Mouse (Mus musculus): ENCODE results near the gene 1700028J19Rik. TPM values are rescaled to one million over a fixed set of nuclear protein-coding genes. Genes with fewer than 3 reads are reported as not detected.

1700028J19Rik gene
- 0.47 TPM for polyA plus RNA-seq (2014; fragmentation: Illumina TruSeq; extraction: RNeasy Lipid Tissue Mini Kit (QIAGEN cat#74804); ENCODE audit: low read depth, low replicate concordance)

GRCm38 (mm10) chr7:44246055-44246983, at the start of gene 1700028J19Rik, which contains the start of gene 2410002F23Rik:
1700028J19Rik (minus strand) TSS chr7:44246695.
2410002F23Rik (plus strand) TSS chr7:44246722.

DNA sequence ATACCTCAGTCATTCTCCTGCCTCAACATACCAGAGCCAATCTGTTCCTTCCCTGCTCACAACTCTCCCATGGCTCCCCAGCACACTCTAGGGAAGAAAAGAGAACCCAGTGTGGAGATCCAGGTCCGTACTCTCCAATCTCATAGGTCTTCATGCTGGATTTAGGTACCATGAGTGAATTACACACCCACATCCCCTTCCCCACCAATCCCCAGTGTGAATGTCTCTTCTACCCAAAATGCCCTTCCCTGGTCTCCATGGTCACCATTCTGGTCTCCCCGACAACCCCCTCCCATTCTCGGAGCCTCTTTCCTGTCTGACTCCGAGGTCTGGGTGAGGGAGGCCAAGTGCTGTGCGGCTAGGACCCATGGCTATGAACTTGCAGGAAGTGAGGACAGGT, 14.7 kb upstream of the 1700028J19Rik start, which contains the start of gene Gm15517:
Gene Gm15517 (plus strand): TSS at position 301 of the 400 bp plus-strand sequence.

DNA sequence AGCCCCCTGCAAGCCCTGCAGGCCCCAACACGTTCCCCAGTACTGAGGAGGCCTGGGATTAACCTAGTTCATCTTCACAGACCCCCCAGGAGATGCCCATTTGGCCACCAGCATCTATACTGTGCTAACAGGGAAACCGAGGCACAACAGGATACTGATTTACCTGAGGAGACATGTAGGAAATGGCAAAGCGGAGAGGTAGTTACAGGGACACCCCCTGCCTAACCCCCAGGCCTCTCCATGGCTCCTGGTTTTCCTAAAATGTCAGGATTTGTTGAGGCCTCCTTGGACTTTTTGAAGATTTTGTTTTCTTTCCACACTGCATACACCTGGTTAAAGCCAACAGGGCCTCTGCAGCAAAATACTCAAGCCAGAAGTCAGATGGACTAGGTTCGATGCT, 10.8 kb upstream of the 1700028J19Rik start, which contains the start of gene Acp4:
Gene Acp4 (minus strand): TSS at position 101 of the 400 bp plus-strand sequence.

DNA sequence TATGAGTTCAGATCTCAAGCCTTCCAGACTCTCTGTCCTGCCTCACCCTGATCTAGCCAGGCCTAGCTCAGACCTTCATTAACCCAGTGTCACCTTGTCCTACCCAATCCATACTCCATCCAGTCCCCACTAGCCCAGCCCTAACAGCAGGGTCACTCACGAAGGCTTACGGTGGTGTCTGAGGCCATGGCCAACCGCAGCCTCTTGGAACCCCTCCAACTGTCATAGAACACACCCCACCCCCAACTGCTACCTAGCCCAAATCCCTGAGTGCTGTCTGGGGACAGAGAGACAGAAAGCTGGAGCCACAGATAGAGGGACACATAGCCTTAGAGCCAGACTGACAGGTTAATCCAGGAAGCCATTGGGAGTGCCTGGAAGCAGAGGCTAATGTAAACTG, 10.6 kb downstream of the 1700028J19Rik start, which contains the start of gene Gm36864:
Gene Gm36864 (plus strand): TSS at position 269 of the 400 bp plus-strand sequence.

DNA sequence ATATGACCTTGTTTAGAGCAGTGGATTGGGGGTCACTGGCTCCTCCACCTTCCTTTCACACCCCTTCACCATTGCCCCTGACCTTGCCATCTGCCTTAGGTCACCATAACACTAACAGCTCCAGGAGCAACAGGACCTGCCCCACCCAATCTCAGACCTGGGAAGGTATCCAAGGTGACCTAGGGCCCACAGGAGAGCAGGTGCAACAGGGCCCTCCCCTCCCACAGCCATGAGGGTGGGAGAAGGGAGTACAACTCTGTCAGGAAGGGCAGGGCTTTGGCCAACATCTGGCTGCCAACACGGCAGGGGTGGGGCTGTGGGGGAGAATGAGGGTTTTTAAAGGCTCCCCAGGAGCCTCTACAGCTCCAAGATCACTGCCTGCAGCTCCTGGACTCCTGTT, 21.4 kb downstream of the 1700028J19Rik start, which contains the start of gene Klk1:
Gene Klk1 (plus strand): TSS at position 285 of the 400 bp plus-strand sequence.

GRCm38 (mm10) chr7:44215645-44216044, 30.9 kb downstream of the 1700028J19Rik start, which contains the start of gene Klk1b5:
Klk1b5 (plus strand) TSS chr7:44215945.

DNA sequence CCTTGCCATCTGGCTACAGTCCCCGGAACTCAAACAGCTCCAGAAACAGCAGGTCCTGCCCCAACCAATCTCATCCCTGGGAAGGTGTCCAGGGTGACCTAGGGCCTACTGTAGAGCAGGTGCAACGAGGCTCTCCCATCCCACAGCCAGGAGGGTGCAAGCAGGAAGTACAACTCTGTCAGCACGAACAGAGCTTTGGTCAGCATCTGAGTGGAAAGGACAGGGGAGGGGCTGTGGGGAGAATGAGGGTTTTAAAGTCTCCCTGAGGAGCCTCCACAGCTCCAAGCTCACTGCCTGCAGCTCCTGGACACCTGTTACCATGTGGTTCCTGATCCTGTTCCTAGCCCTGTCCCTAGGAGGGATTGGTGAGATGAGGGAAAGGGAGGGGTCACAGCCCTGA, 39.4 kb downstream of the 1700028J19Rik start, which contains the start of gene Klk1b4:
Gene Klk1b4 (plus strand): TSS at position 301 of the 400 bp plus-strand sequence.

DNA sequence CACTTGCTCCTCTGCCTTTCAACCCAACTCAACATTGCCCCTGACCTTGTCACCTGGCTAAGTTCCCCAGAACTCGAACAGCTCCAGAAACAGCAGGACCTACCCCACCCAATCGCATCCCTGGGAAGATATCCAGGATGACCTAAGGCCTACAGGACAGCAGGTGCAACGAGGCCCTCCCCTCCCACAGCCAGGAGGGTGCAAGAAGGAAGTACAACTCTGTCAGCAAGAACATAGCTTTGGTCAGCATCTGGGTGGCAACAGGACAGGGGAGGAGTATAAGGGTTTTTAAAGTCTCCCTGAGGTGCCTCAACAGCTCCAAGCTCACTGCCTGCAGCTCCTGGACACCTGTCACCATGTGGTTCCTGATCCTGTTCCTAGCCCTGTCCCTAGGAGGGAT, 48.6 kb downstream of the 1700028J19Rik start, which contains the start of gene Klk1b3:
Gene Klk1b3 (plus strand): TSS at position 301 of the 400 bp plus-strand sequence.

DNA sequence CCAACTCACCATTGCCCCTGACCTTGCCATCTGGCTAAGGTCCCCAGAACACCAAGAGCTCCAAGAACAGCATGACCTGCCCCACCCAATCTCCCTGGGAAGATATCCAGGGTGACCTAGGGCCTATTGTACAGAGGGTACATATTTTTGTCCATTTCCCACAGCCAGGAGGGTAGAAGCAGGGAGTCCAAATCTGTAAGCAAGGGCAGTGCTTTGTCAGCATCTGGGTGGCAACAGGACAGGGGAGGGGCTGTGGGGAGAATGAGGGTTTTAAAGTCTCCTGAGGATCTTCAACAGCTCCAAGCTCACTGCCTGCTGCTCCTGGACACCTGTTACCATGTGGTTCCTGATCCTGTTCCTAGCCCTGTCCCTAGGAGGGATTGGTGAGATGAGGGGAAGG, 58.6 kb downstream of the 1700028J19Rik start, which contains the start of gene Klk1b24:
Gene Klk1b24 (plus strand): TSS at position 301 of the 400 bp plus-strand sequence.

Other genes with a start within 250 kb of the 1700028J19Rik start
- gene Klk1b26, start 234.5 kb downstream of the 1700028J19Rik start, polyA plus RNA-seq (2014; fragmentation: Illumina TruSeq; extraction: RNeasy Lipid Tissue Mini Kit (QIAGEN cat#74804); ENCODE audit: low read depth, low replicate concordance) = not detected
- gene Klk1b27, start 194.4 kb downstream of the 1700028J19Rik start, polyA plus RNA-seq (2014; fragmentation: Illumina TruSeq; extraction: RNeasy Lipid Tissue Mini Kit (QIAGEN cat#74804); ENCODE audit: low read depth, low replicate concordance) = not detected
- not detected for gene Klk1b21, start 144.4 kb downstream of the 1700028J19Rik start, polyA plus RNA-seq (2014; fragmentation: Illumina TruSeq; extraction: RNeasy Lipid Tissue Mini Kit (QIAGEN cat#74804); ENCODE audit: low read depth, low replicate concordance)
- not detected for gene Klk1b22, start 134.0 kb downstream of the 1700028J19Rik start, polyA plus RNA-seq (2014; fragmentation: Illumina TruSeq; extraction: RNeasy Lipid Tissue Mini Kit (QIAGEN cat#74804); ENCODE audit: low read depth, low replicate concordance)
- not detected for gene Klk1b16, start 109.9 kb downstream of the 1700028J19Rik start, polyA plus RNA-seq (2014; fragmentation: Illumina TruSeq; extraction: RNeasy Lipid Tissue Mini Kit (QIAGEN cat#74804); ENCODE audit: low read depth, low replicate concordance)
- not detected for gene Klk1b24, start 58.5 kb downstream of the 1700028J19Rik start, polyA plus RNA-seq (2014; fragmentation: Illumina TruSeq; extraction: RNeasy Lipid Tissue Mini Kit (QIAGEN cat#74804); ENCODE audit: low read depth, low replicate concordance)
- gene Klk1b3, start 48.5 kb downstream of the 1700028J19Rik start, polyA plus RNA-seq (2014; fragmentation: Illumina TruSeq; extraction: RNeasy Lipid Tissue Mini Kit (QIAGEN cat#74804); ENCODE audit: low read depth, low replicate concordance) = not detected
- gene Klk1b4, start 39.3 kb downstream of the 1700028J19Rik start, polyA plus RNA-seq (2014; fragmentation: Illumina TruSeq; extraction: RNeasy Lipid Tissue Mini Kit (QIAGEN cat#74804); ENCODE audit: low read depth, low replicate concordance) = not detected
- not detected for gene Klk1b5, start 30.8 kb downstream of the 1700028J19Rik start, polyA plus RNA-seq (2014; fragmentation: Illumina TruSeq; extraction: RNeasy Lipid Tissue Mini Kit (QIAGEN cat#74804); ENCODE audit: low read depth, low replicate concordance)
- gene Klk1, start 21.3 kb downstream of the 1700028J19Rik start, polyA plus RNA-seq (2014; fragmentation: Illumina TruSeq; extraction: RNeasy Lipid Tissue Mini Kit (QIAGEN cat#74804); ENCODE audit: low read depth, low replicate concordance) = 428 TPM
- not detected for gene Gm36864, start 10.5 kb downstream of the 1700028J19Rik start, polyA plus RNA-seq (2014; fragmentation: Illumina TruSeq; extraction: RNeasy Lipid Tissue Mini Kit (QIAGEN cat#74804); ENCODE audit: low read depth, low replicate concordance)
- 65.7 TPM for gene 2410002F23Rik, start within 50 bp of the 1700028J19Rik start, polyA plus RNA-seq (2014; fragmentation: Illumina TruSeq; extraction: RNeasy Lipid Tissue Mini Kit (QIAGEN cat#74804); ENCODE audit: low read depth, low replicate concordance)
- not detected for gene Acp4, start 10.7 kb upstream of the 1700028J19Rik start, polyA plus RNA-seq (2014; fragmentation: Illumina TruSeq; extraction: RNeasy Lipid Tissue Mini Kit (QIAGEN cat#74804); ENCODE audit: low read depth, low replicate concordance)
- not detected for gene Gm15517, start 14.8 kb upstream of the 1700028J19Rik start, polyA plus RNA-seq (2014; fragmentation: Illumina TruSeq; extraction: RNeasy Lipid Tissue Mini Kit (QIAGEN cat#74804); ENCODE audit: low read depth, low replicate concordance)
- 1.2 TPM for gene Clec11a, start 60.2 kb upstream of the 1700028J19Rik start, polyA plus RNA-seq (2014; fragmentation: Illumina TruSeq; extraction: RNeasy Lipid Tissue Mini Kit (QIAGEN cat#74804); ENCODE audit: low read depth, low replicate concordance)
- gene Shank1, start 63.6 kb upstream of the 1700028J19Rik start, polyA plus RNA-seq (2014; fragmentation: Illumina TruSeq; extraction: RNeasy Lipid Tissue Mini Kit (QIAGEN cat#74804); ENCODE audit: low read depth, low replicate concordance) = 0.28 TPM
- gene Syt3, start 137.4 kb upstream of the 1700028J19Rik start, polyA plus RNA-seq (2014; fragmentation: Illumina TruSeq; extraction: RNeasy Lipid Tissue Mini Kit (QIAGEN cat#74804); ENCODE audit: low read depth, low replicate concordance) = not detected
- gene 1700008O03Rik, start 139.1 kb upstream of the 1700028J19Rik start, polyA plus RNA-seq (2014; fragmentation: Illumina TruSeq; extraction: RNeasy Lipid Tissue Mini Kit (QIAGEN cat#74804); ENCODE audit: low read depth, low replicate concordance) = not detected
- gene Lrrc4b, start 182.3 kb upstream of the 1700028J19Rik start, polyA plus RNA-seq (2014; fragmentation: Illumina TruSeq; extraction: RNeasy Lipid Tissue Mini Kit (QIAGEN cat#74804); ENCODE audit: low read depth, low replicate concordance) = not detected
- gene Aspdh, start 218.7 kb upstream of the 1700028J19Rik start, polyA plus RNA-seq (2014; fragmentation: Illumina TruSeq; extraction: RNeasy Lipid Tissue Mini Kit (QIAGEN cat#74804); ENCODE audit: low read depth, low replicate concordance) = not detected
- 1.6 TPM for gene Josd2, start 221.3 kb upstream of the 1700028J19Rik start, polyA plus RNA-seq (2014; fragmentation: Illumina TruSeq; extraction: RNeasy Lipid Tissue Mini Kit (QIAGEN cat#74804); ENCODE audit: low read depth, low replicate concordance)
- gene Emc10, start 249.8 kb upstream of the 1700028J19Rik start, polyA plus RNA-seq (2014; fragmentation: Illumina TruSeq; extraction: RNeasy Lipid Tissue Mini Kit (QIAGEN cat#74804); ENCODE audit: low read depth, low replicate concordance) = 2.0 TPM
- not detected for gene Fam71e1, start 249.9 kb upstream of the 1700028J19Rik start, polyA plus RNA-seq (2014; fragmentation: Illumina TruSeq; extraction: RNeasy Lipid Tissue Mini Kit (QIAGEN cat#74804); ENCODE audit: low read depth, low replicate concordance)

Measured in sigmoid colon, adult 10 weeks (tissue).